Comparison of ENCODE assay signal across 8 mouse cellular contexts in genomic region chr5:138171695-138172491, GRCm38 (mm10). TPM values are rescaled to one million over a fixed set of nuclear protein-coding genes. Genes with fewer than 3 reads are reported as not detected.
DNase-seq lines count a peak whose midpoint lies in the region; ATAC-seq lines count a peak whose summit lies in the region.

Gene Ap4m1, plus strand, starts transcription at chr5:138172002.
Gene Mcm7, minus strand, starts transcription at chr5:138172422.

- peak; percentile 92 for DNase-seq in c-Kit-negative CD71-positive TER-119-positive erythroid progenitor cells, embryonic 14.5 days (ENCODE audit: low read depth, low spot score)
- DNase-seq in fibroblast of lung, adult 2 months (ENCODE audit: low read depth): peak; percentile 96
- DNase-seq in kidney, postnatal 14 days: peak; percentile 99
- DNase-seq in liver, embryonic 13.5 days: peak; percentile 95
- DNase-seq in neural tube, embryonic 10.5 days (ENCODE audit: extremely low spot score, low spot score): peak; percentile 89

- peak within 1 kb of the TSS; percentile 94 for H3K4me2 ChIP-seq in heart, embryonic 14.5 days (ENCODE audit: low read length)
- peak within 1 kb of the TSS; percentile 93 for H3K4me2 ChIP-seq in liver, embryonic 13.5 days
- peak within 1 kb of the TSS; percentile 77 for H3K4me2 ChIP-seq in stomach, embryonic 16.5 days (ENCODE audit: low read depth, low read length)

- H3K9me3 ChIP-seq in heart, embryonic 14.5 days (ENCODE audit: control insufficient read depth, low read length): no peaks in the 10 kb centered on the region
- H3K9me3 ChIP-seq in liver, embryonic 13.5 days (replicated peaks): no peaks in the 10 kb centered on the region
- no peaks in the 10 kb centered on the region for H3K9me3 ChIP-seq in stomach, embryonic 16.5 days (replicated peaks; ENCODE audit: control insufficient read depth, low read length)

- H3K27me3 ChIP-seq in heart, embryonic 14.5 days (ENCODE audit: control insufficient read depth, insufficient read depth, low read length): no peaks in the 10 kb centered on the region
- no peaks in the 10 kb centered on the region for H3K27me3 ChIP-seq in liver, embryonic 13.5 days
- H3K27me3 ChIP-seq in stomach, embryonic 16.5 days (ENCODE audit: control insufficient read depth, insufficient read depth, low read length): no peaks in the 10 kb centered on the region

- H3K4me3 ChIP-seq in heart, embryonic 14.5 days (ENCODE audit: control insufficient read depth in 1 of 2, insufficient read depth in 1 of 2, low read depth in 1 of 2, low read length in 2 of 2): peak within 1 kb of the TSS; percentile 63 to 75
- peak within 1 kb of the TSS; percentile 92 for H3K4me3 ChIP-seq in liver, embryonic 13.5 days (replicated peaks)
- H3K4me3 ChIP-seq in stomach, embryonic 16.5 days (replicated peaks; ENCODE audit: low read length): peak within 1 kb of the TSS; percentile 83

- WGBS in heart, embryonic 14.5 days: under 1% methylated on average over 54 of the region's 54 CpGs
- WGBS in liver, embryonic 13.5 days (ENCODE audit: insufficient replicate concordance): under 1% methylated on average over 54 of the region's 54 CpGs
- under 1% methylated on average over 54 of the region's 54 CpGs for WGBS in stomach, embryonic 16.5 days

- H3K4me1 ChIP-seq in heart, embryonic 14.5 days (ENCODE audit: control insufficient read depth in 2 of 2, insufficient read depth in 2 of 2, low read length in 2 of 2): peaks cover 3 to 17% of the 10 kb centered on the region in 2 experiments; a peak in 3 of 4 replicates
- peaks cover 53% of the 10 kb centered on the region for H3K4me1 ChIP-seq in liver, embryonic 13.5 days (replicated peaks)
- H3K4me1 ChIP-seq in stomach, embryonic 16.5 days (ENCODE audit: control insufficient read depth, insufficient read depth, low read length): peaks cover 11% of the 10 kb centered on the region

- H3K9ac ChIP-seq in heart, embryonic 14.5 days (ENCODE audit: low read length): peak within 1 kb of the TSS; percentile 84
- peak within 1 kb of the TSS; percentile 95 for H3K9ac ChIP-seq in liver, embryonic 13.5 days
- H3K9ac ChIP-seq in stomach, embryonic 16.5 days (ENCODE audit: low read length): peak within 1 kb of the TSS; percentile 84

- peak within 1 kb of the TSS; percentile 91 to 95 for H3K27ac ChIP-seq in heart, embryonic 14.5 days (replicated peaks in 1 of 2; ENCODE audit: control insufficient read depth in 1 of 2, insufficient read depth in 1 of 2, low read depth in 2 of 2, low read length in 2 of 2)
- H3K27ac ChIP-seq in liver, embryonic 13.5 days: peak within 1 kb of the TSS; percentile 99
- peak within 1 kb of the TSS; percentile 98 for H3K27ac ChIP-seq in stomach, embryonic 16.5 days (ENCODE audit: low read length)

- H3K36me3 ChIP-seq in heart, embryonic 14.5 days (ENCODE audit: control insufficient read depth, insufficient read depth, low read length): peaks cover 62% of the 10 kb centered on the region
- peaks cover 62% of the 10 kb centered on the region for H3K36me3 ChIP-seq in liver, embryonic 13.5 days
- peaks cover 18% of the 10 kb centered on the region for H3K36me3 ChIP-seq in stomach, embryonic 16.5 days (ENCODE audit: control insufficient read depth, insufficient read depth, low read length)

- peak; percentile 93 for ATAC-seq in CD4-positive, CD25-positive, alpha-beta regulatory T cell, adult 4 months
- ATAC-seq in heart, embryonic 14.5 days (ENCODE audit: insufficient number of reproducible peaks, insufficient read depth, low FRiP score, low read depth): peak; percentile 91
- ATAC-seq in liver, embryonic 13.5 days (ENCODE audit: low read depth): peak; percentile 84
- ATAC-seq in stomach, embryonic 16.5 days (ENCODE audit: insufficient read depth, low FRiP score): peak; percentile 92

RNA-seq across cellular contexts. Expression of gene Ap4m1, which starts in this region (rescaled TPM):
- 1 to 10 TPM; 5.3 to 6.1 TPM for polyA plus RNA-seq in CD4-positive, CD25-positive, alpha-beta regulatory T cell, adult 4 months (2017; shearing (Covaris generic))
- polyA plus RNA-seq in heart, embryonic 14.5 days (2014; fragmentation: Nextera tagmentation; extraction: Ambion mirVana): 9.4 and 9.6 TPM in 2 replicates
- 5.9 and 7.4 TPM in 2 replicates for polyA plus RNA-seq in liver, embryonic 13.5 days (2015; fragmentation: Nextera tagmentation; extraction: Ambion mirVana)
- polyA plus RNA-seq in stomach, embryonic 16.5 days (2015; fragmentation: Nextera tagmentation; extraction: Ambion mirVana): 22.2 and 22.4 TPM in 2 replicates

RNA-seq across cellular contexts. Expression of gene Mcm7, which starts in this region (rescaled TPM):
- polyA plus RNA-seq in CD4-positive, CD25-positive, alpha-beta regulatory T cell, adult 4 months (2017; shearing (Covaris generic)): 10 to 100 TPM; 47.6 to 74.5 TPM
- polyA plus RNA-seq in heart, embryonic 14.5 days (2014; fragmentation: Nextera tagmentation; extraction: Ambion mirVana): 89.0 and 102 TPM in 2 replicates
- 224 and 255 TPM in 2 replicates for polyA plus RNA-seq in liver, embryonic 13.5 days (2015; fragmentation: Nextera tagmentation; extraction: Ambion mirVana)
- 132 and 136 TPM in 2 replicates for polyA plus RNA-seq in stomach, embryonic 16.5 days (2015; fragmentation: Nextera tagmentation; extraction: Ambion mirVana)

Comparison
In these comparisons a context has a peak if more than half of its experiments do, and no peak if none do; other contexts are left out.
1. Peak in every context shown above with its lines: DNase-seq, ATAC-seq, H3K4me3 ChIP-seq and H3K27ac ChIP-seq.